Mouse (Mus musculus): ENCODE results near the gene Scgb1b24. TPM values are rescaled to one million over a fixed set of nuclear protein-coding genes. Genes with fewer than 3 reads are reported as not detected.

The Scgb1b24 gene
- polyA plus RNA-seq (2016; fragmentation: Nextera tagmentation; extraction: Ambion mirVana): not detected in 2 replicates

DNA sequence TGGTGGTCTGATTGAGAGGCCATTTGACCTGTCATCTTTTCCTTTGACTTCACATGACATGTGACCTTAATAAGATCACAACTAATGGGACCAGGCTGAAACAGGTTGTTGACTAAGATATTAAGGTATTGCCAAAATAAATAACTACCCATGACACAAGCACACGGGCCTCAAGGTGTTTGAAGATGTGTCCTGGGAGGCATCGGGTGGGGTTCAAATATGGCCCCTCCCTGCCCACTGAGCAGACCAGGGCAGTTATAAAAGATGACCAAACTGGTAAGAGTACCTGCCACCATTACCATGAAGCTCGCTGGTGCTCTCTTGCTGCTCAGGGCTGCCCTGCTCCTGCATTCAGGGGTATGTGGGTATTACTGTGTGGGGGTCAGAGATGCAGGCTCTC is at the start of gene Scgb1b24:
Gene Scgb1b24 (plus strand): TSS at position 301 of the 400 bp plus-strand sequence.
- H3K27me3 ChIP-seq (replicated peaks; ENCODE audit: low read depth, poor library complexity, severe bottlenecking): no peaks in the 10 kb centered on the region
- DNase-seq (ENCODE audit: low spot score): no peak
- H3K4me3 ChIP-seq: no peak within 1 kb of the TSS
- H3K9me3 ChIP-seq: peaks cover 81% of the 10 kb centered on the region
- H3K27ac ChIP-seq (replicated peaks): no peak within 1 kb of the TSS
- WGBS: 86% methylated on average over 3 of the region's 3 CpGs
- H3K4me1 ChIP-seq: no peaks in the 10 kb centered on the region
- H3K36me3 ChIP-seq (replicated peaks): no peaks in the 10 kb centered on the region

DNA sequence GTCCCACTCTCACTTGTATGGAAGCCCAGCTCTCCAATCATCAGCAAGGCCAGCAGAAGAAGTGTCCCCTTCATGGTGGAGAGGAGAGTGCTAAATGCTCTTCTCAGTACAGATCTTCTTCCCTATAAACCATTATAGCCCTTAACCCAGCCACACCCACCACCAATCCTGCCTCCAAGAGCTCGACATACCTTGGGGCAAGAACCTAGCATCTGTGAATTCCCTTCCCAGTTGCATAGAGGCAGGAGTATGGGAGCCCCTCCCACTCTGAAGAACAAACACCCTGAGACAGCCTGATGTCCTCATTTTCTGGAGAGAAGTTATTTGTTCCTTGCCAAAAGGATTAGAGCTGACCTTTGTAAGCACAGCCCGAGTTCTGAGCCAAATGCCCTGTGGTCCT is 4.4 kb upstream of the Scgb1b24 start, which contains the start of gene Scgb2b24:
Gene Scgb2b24 (minus strand): TSS at position 101 of the 400 bp plus-strand sequence.
- Histone ChIP-seq H3K4me3 (no peak within 1 kb of the TSS), H3K4me1 (no peaks in the 10 kb centered on the region), H3K27me3 (replicated peaks; ENCODE audit: low read depth, poor library complexity, severe bottlenecking) (no peaks in the 10 kb centered on the region), H3K27ac (replicated peaks) (no peak within 1 kb of the TSS), H3K9me3 (peaks cover 97% of the 10 kb centered on the region), H3K36me3 (replicated peaks) (no peaks in the 10 kb centered on the region)
- no peak for DNase-seq (ENCODE audit: low spot score)
- 85% methylated on average over 2 of the region's 2 CpGs for WGBS

Other genes starting within 250 kb of the Scgb1b24 start
- gene Scgb2b21, start 223.3 kb upstream of the Scgb1b24 start, polyA plus RNA-seq (2016; fragmentation: Nextera tagmentation; extraction: Ambion mirVana): not detected in 2 replicates
- not detected in 2 replicates for gene Scgb2b24, start 4.5 kb upstream of the Scgb1b24 start, polyA plus RNA-seq (2016; fragmentation: Nextera tagmentation; extraction: Ambion mirVana)
- gene Scgb2b26, start 201.2 kb downstream of the Scgb1b24 start, polyA plus RNA-seq (2016; fragmentation: Nextera tagmentation; extraction: Ambion mirVana): not detected in 2 replicates